Mouse (Mus musculus) embryonic fibroblast, embryonic 13.5 days (primary cell): ENCODE results near the gene Mrpl9.

Experiments
- CTCF ChIP-seq: IDR thresholded peaks from 2 replicates; pipeline ENCODE4 v1.5.1; 2011; ENCODE audit warnings: mild to moderate bottlenecking, control low read depth, low read length, moderate library complexity, borderline replicate concordance; ENCODE audit not compliant: insufficient read depth
- POLR2A ChIP-seq: IDR thresholded peaks from 2 replicates; pipeline ENCODE4 v1.6.1; 2011; ENCODE audit warnings: low read depth, mild to moderate bottlenecking, control low read depth, low read length, moderate library complexity

GRCm38 (mm10) chr3:94441182-94441581 lies 1.9 kb upstream of the Mrpl9 start:
- TF ChIP-seq CTCF (no peak), POLR2A (no peak)
